Mouse (Mus musculus) MEL (cell line): ENCODE data around the gene Klf13. TPM values are rescaled to one million over a fixed set of nuclear protein-coding genes. Genes with fewer than 3 reads are reported as not detected.

Experiments used
- DNase-seq: peaks from one replicate; pipeline ENCODE4 v3.0.0; 2011; ENCODE audit warnings: low read depth, low spot score
- H3K27ac ChIP-seq: 2 replicates; pipeline ENCODE4 v1.5.1; 2012; ENCODE audit warnings: low read depth, mild to moderate bottlenecking, control low read depth, low read length, moderate library complexity; ENCODE audit not compliant: control insufficient read depth
- H3K27me3 ChIP-seq, 2 experiments: fragments of 150-350 bp in 1 of 2; sonication (generic) in 1 of 2; 2 replicates each; pipeline ENCODE4 v1.6.1; 2012; ENCODE audit warnings: low read length in 2 of 2, mild to moderate bottlenecking in 2 of 2, improper control_type of control experiment in 1 of 2, moderate library complexity in 1 of 2; ENCODE audit not compliant: insufficient read depth in 2 of 2, control insufficient read depth in 1 of 2
- H3K36me3 ChIP-seq, 2 experiments: 2 replicates each; pipeline ENCODE4 v1.6.1; 2012 to 2014; ENCODE audit warnings: low read length in 2 of 2, improper control_type of control experiment in 1 of 2, inconsistent platforms in 1 of 2, mild to moderate bottlenecking in 1 of 2; ENCODE audit not compliant: insufficient read depth in 2 of 2, control insufficient read depth in 1 of 2
- H3K4me1 ChIP-seq, 2 experiments: fragments of 150-350 bp in 1 of 2; sonication (generic) in 1 of 2; 2 replicates each; pipeline ENCODE4 v1.6.1; 2012; ENCODE audit warnings: low read length in 2 of 2, improper control_type of control experiment in 1 of 2, mild to moderate bottlenecking in 1 of 2; ENCODE audit not compliant: insufficient read depth in 2 of 2, control insufficient read depth in 1 of 2
- H3K4me3 ChIP-seq, 2 experiments: fragments of 150-350 bp in 1 of 2; sonication (generic) in 1 of 2; 2 replicates each; pipeline ENCODE4 v1.5.1; 2012; ENCODE audit warnings: low read depth in 2 of 2, low read length in 2 of 2, mild to moderate bottlenecking in 2 of 2, moderate library complexity in 2 of 2, control low read depth in 1 of 2, improper control_type of control experiment in 1 of 2; ENCODE audit not compliant: control insufficient read depth in 1 of 2, insufficient read depth in 1 of 2
- H3K79me2 ChIP-seq: 2 replicates; pipeline ENCODE4 v1.6.1; 2012; ENCODE audit warnings: mild to moderate bottlenecking, low read length, moderate library complexity; ENCODE audit not compliant: control insufficient read depth, poor library complexity, insufficient read depth
- H3K9ac ChIP-seq: 2 replicates; pipeline ENCODE4 v1.6.1; 2012; ENCODE audit warnings: low read depth, mild to moderate bottlenecking, control low read depth, low read length, moderate library complexity; ENCODE audit not compliant: control insufficient read depth, poor library complexity, severe bottlenecking
- H3K9me3 ChIP-seq: fragments of 150-350 bp; sonication (generic); replicated peaks from 2 replicates; pipeline ENCODE4 v1.6.1; 2012; ENCODE audit warnings: mild to moderate bottlenecking, low read length, improper control_type of control experiment, moderate library complexity; ENCODE audit not compliant: insufficient read depth
- BHLHE40 ChIP-seq: IDR thresholded peaks from 2 replicates; pipeline ENCODE4 v1.6.1; 2012; ENCODE audit warnings: low read depth, mild to moderate bottlenecking, inconsistent platforms, low read length, improper control_type of control experiment, borderline replicate concordance
- CTCF ChIP-seq, 3 experiments: IDR thresholded peaks in 2 of 3; conservative IDR thresholded peaks in 1 of 3; 2 replicates each; pipeline ENCODE4 v1.5.1; 2011 to 2012; ENCODE audit warnings: low read length in 3 of 3, low read depth in 2 of 3, mild to moderate bottlenecking in 2 of 3, improper control_type of control experiment in 1 of 3, inconsistent platforms in 1 of 3, mixed read lengths in 1 of 3, moderate library complexity in 1 of 3; ENCODE audit not compliant: control insufficient read depth in 1 of 3, insufficient read depth in 1 of 3, poor library complexity in 1 of 3, severe bottlenecking in 1 of 3
- ELF1 ChIP-seq: IDR thresholded peaks from 2 replicates; pipeline ENCODE4 v1.6.1; 2014; ENCODE audit warnings: low read depth, mild to moderate bottlenecking, inconsistent platforms, low read length, improper control_type of control experiment, moderate library complexity
- EP300 ChIP-seq, 2 experiments: IDR thresholded peaks; 2 replicates each; pipeline ENCODE4 v1.6.1; 2011; ENCODE audit warnings: improper control_type of control experiment in 2 of 2, low read length in 2 of 2, low read depth in 1 of 2, mild to moderate bottlenecking in 1 of 2
- ETS1 ChIP-seq: IDR thresholded peaks from 2 replicates; pipeline ENCODE4 v1.6.1; 2012; ENCODE audit warnings: low read depth, mild to moderate bottlenecking, inconsistent platforms, low read length, improper control_type of control experiment, moderate library complexity
- GABPA ChIP-seq: IDR thresholded peaks from 2 replicates; pipeline ENCODE4 v1.6.1; 2012; ENCODE audit warnings: low read depth, mild to moderate bottlenecking, inconsistent platforms, low read length, improper control_type of control experiment, moderate library complexity
- GATA1 ChIP-seq: IDR thresholded peaks from 2 replicates; pipeline ENCODE4 v1.6.1; 2011; ENCODE audit warnings: low read depth, low read length, improper control_type of control experiment
- HCFC1 ChIP-seq: IDR thresholded peaks from 2 replicates; pipeline ENCODE4 v1.6.1; 2012; ENCODE audit warnings: low read depth, mild to moderate bottlenecking, inconsistent platforms, low read length, improper control_type of control experiment, moderate library complexity
- JUND ChIP-seq: IDR thresholded peaks from 2 replicates; pipeline ENCODE4 v1.6.1; 2011; ENCODE audit warnings: low read depth, mild to moderate bottlenecking, improper control_type of control experiment, low read length
- KAT2A ChIP-seq: conservative IDR thresholded peaks from 2 replicates; pipeline ENCODE4 v1.6.1; 2012; ENCODE audit warnings: low read depth, low read length, improper control_type of control experiment, inconsistent platforms
- MAFK ChIP-seq: IDR thresholded peaks from 2 replicates; pipeline ENCODE4 v1.6.1; 2011; ENCODE audit warnings: low read depth, mild to moderate bottlenecking, low read length, improper control_type of control experiment, borderline replicate concordance
- MAZ ChIP-seq: IDR thresholded peaks from 2 replicates; pipeline ENCODE4 v1.6.1; 2012; ENCODE audit warnings: low read depth, mild to moderate bottlenecking, inconsistent platforms, low read length, improper control_type of control experiment
- MXI1 ChIP-seq: IDR thresholded peaks from 2 replicates; pipeline ENCODE4 v1.6.1; 2011; ENCODE audit warnings: mild to moderate bottlenecking, low read depth, low read length, improper control_type of control experiment
- MYB ChIP-seq: IDR thresholded peaks from 2 replicates; pipeline ENCODE4 v1.6.1; 2011; ENCODE audit warnings: mild to moderate bottlenecking, low read depth, low read length, improper control_type of control experiment
- MYC ChIP-seq: IDR thresholded peaks from 2 replicates; pipeline ENCODE4 v1.6.1; 2011; ENCODE audit warnings: low read depth, mild to moderate bottlenecking, low read length, improper control_type of control experiment, moderate library complexity
- NELFE ChIP-seq: IDR thresholded peaks from 2 replicates; pipeline ENCODE4 v1.6.1; 2011; ENCODE audit warnings: low read depth, low read length, improper control_type of control experiment
- NRF1 ChIP-seq: IDR thresholded peaks from 2 replicates; pipeline ENCODE4 v1.6.1; 2014; ENCODE audit warnings: low read depth, mild to moderate bottlenecking, inconsistent platforms, low read length, improper control_type of control experiment, moderate library complexity; ENCODE audit not compliant: poor library complexity, insufficient read depth, severe bottlenecking
- POLR2A ChIP-seq, 2 experiments: IDR thresholded peaks; 2 replicates each; pipeline ENCODE4 v1.6.1; 2011 to 2012; ENCODE audit warnings: low read length in 2 of 2, mild to moderate bottlenecking in 2 of 2, control low read depth in 1 of 2, improper control_type of control experiment in 1 of 2, low read depth in 1 of 2, moderate library complexity in 1 of 2; ENCODE audit not compliant: control insufficient read depth in 1 of 2, insufficient read depth in 1 of 2, poor library complexity in 1 of 2
- POLR2AphosphoS2 ChIP-seq: IDR thresholded peaks from 2 replicates; pipeline ENCODE4 v1.6.1; 2011; ENCODE audit warnings: low read length, improper control_type of control experiment
- POLR2AphosphoS5 ChIP-seq: IDR thresholded peaks from 2 replicates; pipeline ENCODE4 v1.6.1; 2012; ENCODE audit warnings: low read depth, borderline replicate concordance, mild to moderate bottlenecking, inconsistent platforms, low read length, moderate library complexity, mixed read lengths
- RAD21 ChIP-seq: IDR thresholded peaks from 2 replicates; pipeline ENCODE4 v1.6.1; 2011; ENCODE audit warnings: mild to moderate bottlenecking, low read depth, low read length, improper control_type of control experiment
- RCOR1 ChIP-seq: IDR thresholded peaks from 2 replicates; pipeline ENCODE4 v1.6.1; 2012; ENCODE audit warnings: low read depth, mild to moderate bottlenecking, inconsistent platforms, low read length, improper control_type of control experiment
- SIN3A ChIP-seq: IDR thresholded peaks from 2 replicates; pipeline ENCODE4 v1.6.1; 2012; ENCODE audit warnings: low read length, improper control_type of control experiment, inconsistent platforms
- TAL1 ChIP-seq: IDR thresholded peaks from 2 replicates; pipeline ENCODE4 v1.6.1; 2012; ENCODE audit warnings: mild to moderate bottlenecking, inconsistent platforms, low read length, moderate library complexity, mixed read lengths
- TBP ChIP-seq: IDR thresholded peaks from 2 replicates; pipeline ENCODE4 v1.8.0; 2011; ENCODE audit warnings: low read depth, low read length, improper control_type of control experiment
- TCF12 ChIP-seq: IDR thresholded peaks from 2 replicates; pipeline ENCODE4 v1.6.1; 2014; ENCODE audit warnings: low read depth, mild to moderate bottlenecking, inconsistent platforms, low read length, improper control_type of control experiment, moderate library complexity
- UBTF ChIP-seq: IDR thresholded peaks from 2 replicates; pipeline ENCODE4 v1.6.1; 2012; ENCODE audit warnings: low read depth, mild to moderate bottlenecking, inconsistent platforms, low read length, improper control_type of control experiment, moderate library complexity, borderline replicate concordance; ENCODE audit not compliant: insufficient read depth
- USF2 ChIP-seq, 2 experiments: IDR thresholded peaks; 2 replicates each; pipeline ENCODE4 v1.6.1; 2011 to 2012; ENCODE audit warnings: improper control_type of control experiment in 2 of 2, low read length in 2 of 2, borderline replicate concordance in 1 of 2, inconsistent platforms in 1 of 2, low read depth in 1 of 2, mild to moderate bottlenecking in 1 of 2; ENCODE audit not compliant: insufficient read depth in 1 of 2
- ZC3H11A ChIP-seq: IDR thresholded peaks from 2 replicates; pipeline ENCODE4 v1.6.1; 2012; ENCODE audit warnings: low read depth, mild to moderate bottlenecking, inconsistent platforms, low read length, improper control_type of control experiment
- ZMIZ1 ChIP-seq: IDR thresholded peaks from 2 replicates; pipeline ENCODE4 v1.6.1; 2012; ENCODE audit warnings: low read depth, mild to moderate bottlenecking, inconsistent platforms, low read length, improper control_type of control experiment, moderate library complexity
- ZNF384 ChIP-seq: IDR thresholded peaks from 2 replicates; pipeline ENCODE4 v1.6.1; 2012; ENCODE audit warnings: low read depth, mild to moderate bottlenecking, inconsistent platforms, low read length, improper control_type of control experiment
- polyA plus RNA-seq, 2 experiments: library from polyadenylated mRNA; stranded (reverse) in 1 of 2; unstranded in 1 of 2; fragments of >175 nt in 1 of 2; fragments of >200 nt in 1 of 2; gene quantifications; 2 replicates each; pipeline versions ENCODE4 v1.2.1 to v1.2.4; 2012; ENCODE audit warnings: low replicate concordance in 2 of 2, low read depth in 1 of 2; ENCODE audit not compliant: insufficient read length in 2 of 2, insufficient read depth in 1 of 2, missing spikeins in 1 of 2
- total RNA-seq: library from RNA; depleted of rRNA; stranded (reverse); fragments of 300-350 nt; gene quantifications from 2 replicates; pipeline ENCODE4 v1.2.3, GENCODE M21; 2012

Gene Klf13
- total and polyA plus RNA-seq, 3 experiments = 21.6 to 118 (median 26.9) TPM

- TF ChIP-seq BHLHE40 (0 out of 2 replicates have a peak, but pooled peaks have one; percentile 18), MYC (no peak), MAFK (no peak; the same call in 1 of the 2 replicates), POLR2AphosphoS5 (no peak), TBP (0 out of 2 replicates have a peak, but pooled peaks have one; percentile 30), GATA1 (peak; percentile 98), RCOR1 (peak; percentile 77), JUND (no peak), UBTF (no peak), MXI1 (no peak; the same call in 1 of the 2 replicates), HCFC1 (no peak), RAD21 (no peak), POLR2A (IDR thresholded peaks at IDR 0.05; ENCODE audit: control insufficient read depth in 1 of 2, insufficient read depth in 1 of 2, low read depth in 1 of 2, low read length in 2 of 2, poor library complexity in 1 of 2) (no peak), ZMIZ1 (no peak), MYB (peak; percentile 96), TAL1 (peak; percentile 37), MAZ (no peak), USF2 (IDR thresholded peaks at IDR 0.05; ENCODE audit: borderline replicate concordance in 1 of 2, insufficient read depth in 1 of 2, low read depth in 1 of 2, low read length in 2 of 2) (no peak), CTCF (IDR thresholded peaks at IDR 0.05 in 2 of 3, conservative IDR thresholded peaks at IDR 0.05 in 1 of 3; ENCODE audit: control insufficient read depth in 1 of 3, insufficient read depth in 1 of 3, low read depth in 2 of 3, low read length in 3 of 3, poor library complexity in 1 of 3, severe bottlenecking in 1 of 3) (no peak), ZNF384 (no peak), ETS1 (peak; percentile 89)
Observed at GRCm38 (mm10) chr7:63922571-63922970, 16.1 kb downstream of the Klf13 start (continued).

GRCm38 (mm10) chr7:63921909-63922562 is 16.7 kb downstream of the Klf13 start:
- H3K36me3 ChIP-seq = peaks cover 7 to 66% of the 10 kb centered on the region in 2 experiments
- peak overlapping the region; percentile 16 to 27; a peak in 3 of 4 replicates for H3K4me3 ChIP-seq
- TF ChIP-seq TBP (0 out of 2 replicates have a peak, but pooled peaks have one; percentile 26), ELF1 (no peak), GABPA (no peak), MYC (no peak), SIN3A (peak; percentile 50; the same call in 1 of the 2 replicates), BHLHE40 (no peak), ZC3H11A (no peak), POLR2AphosphoS2 (no peak), MAZ (peak; percentile 6; the same call in 1 of the 2 replicates), RAD21 (no peak), POLR2A (IDR thresholded peaks at IDR 0.05; ENCODE audit: control insufficient read depth in 1 of 2, insufficient read depth in 1 of 2, low read depth in 1 of 2, low read length in 2 of 2, poor library complexity in 1 of 2) (no peak), ZMIZ1 (no peak), TCF12 (no peak), EP300 (IDR thresholded peaks at IDR 0.05; ENCODE audit: low read depth in 1 of 2, low read length in 2 of 2) (peak; percentile 66 to 87), ETS1 (peak; percentile 92), NRF1 (no peak), HCFC1 (no peak), UBTF (no peak), GATA1 (peak; percentile 60; the same call in 1 of the 2 replicates), KAT2A (no peak; the same call in 1 of the 2 replicates), JUND (no peak), NELFE (no peak), USF2 (IDR thresholded peaks at IDR 0.05; ENCODE audit: borderline replicate concordance in 1 of 2, insufficient read depth in 1 of 2, low read depth in 1 of 2, low read length in 2 of 2) (no peak)

More at GRCm38 (mm10) chr7:63921909-63922562, 16.7 kb downstream of the Klf13 start:
- Histone ChIP-seq H3K4me1 (peaks cover 61 to 74% of the 10 kb centered on the region in 2 experiments), H3K27me3 (no peaks in the 10 kb centered on the region), H3K9ac (peak overlapping the region; percentile 58), H3K27ac (peak overlapping the region; percentile 97), H3K9me3 (no peaks in the 10 kb centered on the region), H3K79me2 (peaks cover 62% of the 10 kb centered on the region)
- DNase-seq = peak; percentile 80
